Mouse (Mus musculus): Measurements from ENCODE around the gene Lrrtm3.

Lrrtm3 gene

GRCm38 (mm10) chr10:64041218-64041617 lies 48.9 kb downstream of the Lrrtm3 start:
- DNase-seq (ENCODE audit: low spot score) = no peak

DNA sequence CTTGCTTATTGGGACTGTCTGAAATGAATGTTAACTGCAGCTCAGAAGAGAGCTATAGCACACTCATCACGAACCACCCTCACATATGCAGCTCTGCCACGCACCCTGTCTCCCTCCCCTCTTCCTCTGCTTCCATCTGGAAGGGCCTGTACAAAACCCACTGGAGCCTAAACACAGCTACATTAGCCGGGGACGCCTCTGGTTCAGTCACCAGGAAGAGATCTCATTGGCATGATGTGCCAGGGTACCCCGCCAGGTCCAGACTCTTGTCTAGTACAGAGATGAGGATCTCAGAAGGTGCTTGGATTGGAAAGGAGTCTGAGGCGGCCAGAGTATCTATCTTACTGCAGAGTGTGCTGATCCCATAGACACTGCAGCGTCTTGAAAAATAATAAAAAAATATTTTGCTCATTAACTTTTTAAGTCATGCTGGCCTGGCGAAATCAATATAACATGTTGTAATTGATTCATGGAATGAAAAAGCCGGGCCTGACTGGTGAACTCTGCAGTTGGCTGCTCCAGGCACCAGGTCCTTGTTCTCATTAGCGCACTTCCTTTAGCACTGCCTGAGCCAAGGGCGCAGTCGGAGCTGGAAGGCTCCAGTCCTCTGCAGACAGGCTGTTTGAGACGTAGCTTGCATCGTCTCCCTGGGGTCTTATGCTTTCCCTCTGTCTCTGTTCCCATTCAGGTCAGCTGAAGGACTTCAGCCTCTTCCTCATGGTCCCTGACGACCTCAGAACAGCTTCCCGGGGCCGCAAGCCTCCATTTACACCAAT lies 50.1 kb downstream of the Lrrtm3 start:
- DNase-seq (ENCODE audit: low spot score) = no peak

GRCm38 (mm10) chr10:64030901-64031300 lies 59.2 kb downstream of the Lrrtm3 start:
- no peak for DNase-seq (ENCODE audit: low spot score)

GRCm38 (mm10) chr10:64023340-64023739 lies 66.7 kb downstream of the Lrrtm3 start:
- DNase-seq (ENCODE audit: low spot score) = no peak

DNA sequence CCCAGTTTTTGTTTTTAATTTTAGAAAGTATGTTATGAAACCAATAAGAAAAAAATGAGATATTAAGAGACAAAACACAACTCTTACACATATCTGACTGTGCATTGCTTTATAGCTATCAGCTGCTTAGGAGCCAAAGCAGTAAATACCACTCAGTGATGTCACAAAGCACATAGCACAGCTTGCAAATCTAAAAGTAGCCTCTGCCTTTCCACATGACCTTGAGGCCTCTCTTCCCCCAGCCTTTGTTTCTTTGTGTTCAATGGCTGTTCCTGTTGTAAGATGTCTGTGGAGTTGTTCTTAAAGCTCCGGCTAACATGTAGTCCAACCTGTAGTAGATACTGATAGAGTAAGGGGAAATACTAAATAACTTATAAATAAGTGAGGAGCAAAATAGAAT lies 69.7 kb downstream of the Lrrtm3 start:
- DNase-seq (ENCODE audit: low spot score) = no peak

GRCm38 (mm10) chr10:64001996-64002395 lies 88.1 kb downstream of the Lrrtm3 start:
- DNase-seq (ENCODE audit: low spot score) = no peak

- no peak for DNase-seq (ENCODE audit: low spot score)
These were observed 88.5 kb downstream of the Lrrtm3 start for GRCm38 (mm10) chr10:64001531-64001930.

DNA sequence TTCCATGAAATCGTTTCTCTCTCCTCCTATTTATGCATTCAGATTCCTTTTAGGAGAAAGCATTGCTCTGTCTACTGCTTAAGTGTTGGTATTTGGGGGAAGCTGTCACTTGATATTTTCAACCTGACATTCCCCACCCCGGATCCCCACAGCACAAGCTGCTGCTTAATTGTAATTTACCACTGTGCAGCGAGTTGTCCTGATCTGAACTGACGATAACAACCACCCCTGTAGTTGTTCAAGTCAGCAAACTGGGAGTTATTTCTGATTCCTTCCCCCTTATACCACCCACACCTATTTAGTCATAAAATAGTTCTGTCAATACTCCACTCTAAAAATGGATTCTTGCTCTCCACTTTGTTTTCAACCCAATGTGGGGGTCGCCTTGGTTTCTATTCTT lies 95.8 kb downstream of the Lrrtm3 start:
- DNase-seq (ENCODE audit: low spot score) = no peak

- no peak for DNase-seq (ENCODE audit: low spot score)
These were observed 104.5 kb downstream of the Lrrtm3 start for GRCm38 (mm10) chr10:63985576-63985975.

- DNase-seq (ENCODE audit: low spot score) = no peak
These were observed 110.7 kb downstream of the Lrrtm3 start for GRCm38 (mm10) chr10:63979410-63979809.

DNA sequence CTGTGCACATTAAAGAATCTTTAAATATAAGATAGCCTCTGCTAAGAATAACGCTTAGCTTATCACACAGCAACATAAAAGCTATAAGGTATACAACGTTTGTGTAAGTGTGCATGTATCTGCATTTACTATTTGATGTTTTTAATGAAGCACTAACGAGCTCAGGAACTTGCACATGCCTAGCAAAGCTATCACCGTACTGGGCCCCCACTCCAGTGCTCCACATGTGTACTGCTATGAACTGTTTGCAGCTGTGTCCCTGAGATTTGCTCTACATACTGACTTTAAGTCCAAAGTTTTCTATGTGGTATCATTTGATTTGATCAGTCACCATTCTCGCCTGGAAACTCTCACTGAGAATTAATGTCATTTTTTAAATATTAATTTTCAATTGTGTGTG lies 111.1 kb downstream of the Lrrtm3 start:
- no peak for DNase-seq (ENCODE audit: low spot score)

DNA sequence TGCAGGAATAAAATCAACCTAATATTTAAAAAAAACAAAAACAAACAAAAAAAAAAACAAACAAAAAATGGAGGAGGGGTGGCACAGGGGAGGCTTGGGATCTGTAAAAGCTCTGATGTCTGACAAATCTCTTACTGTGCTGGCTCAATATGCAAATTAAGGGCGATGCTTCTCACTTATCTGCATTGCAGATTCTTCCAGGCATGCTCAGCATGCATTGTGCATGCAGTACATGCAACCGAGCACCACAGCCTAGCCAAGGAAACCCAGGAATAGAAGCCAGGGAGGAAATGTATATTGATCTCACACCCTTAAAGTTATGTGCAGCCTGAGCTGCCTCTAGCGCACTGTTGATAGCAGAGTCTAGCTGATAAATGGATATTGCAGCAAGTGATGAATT lies 111.5 kb downstream of the Lrrtm3 start:
- DNase-seq (ENCODE audit: low spot score) = no peak

- no peak for DNase-seq (ENCODE audit: low spot score)
These were observed 112.0 kb downstream of the Lrrtm3 start for GRCm38 (mm10) chr10:63978101-63978500.

DNA sequence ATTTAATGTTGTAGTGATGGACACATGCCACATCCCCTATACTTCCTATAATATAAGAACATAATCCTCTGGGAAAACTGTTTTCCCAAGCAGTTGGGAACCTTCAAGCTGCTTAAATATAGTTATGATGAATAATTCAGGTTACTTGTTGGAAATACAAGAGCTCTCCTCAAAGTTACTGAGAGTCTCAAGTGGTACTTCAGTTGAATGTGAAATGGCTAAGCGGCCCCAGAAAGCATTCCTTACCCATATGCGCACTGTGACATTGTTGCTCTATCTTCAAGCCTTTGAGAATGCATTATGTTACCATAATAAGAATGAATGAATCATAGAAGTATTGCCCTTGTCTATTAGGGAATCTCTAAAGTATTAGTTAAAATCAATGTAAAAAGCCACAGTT lies 117.8 kb downstream of the Lrrtm3 start:
- DNase-seq (ENCODE audit: low spot score) = no peak

DNA sequence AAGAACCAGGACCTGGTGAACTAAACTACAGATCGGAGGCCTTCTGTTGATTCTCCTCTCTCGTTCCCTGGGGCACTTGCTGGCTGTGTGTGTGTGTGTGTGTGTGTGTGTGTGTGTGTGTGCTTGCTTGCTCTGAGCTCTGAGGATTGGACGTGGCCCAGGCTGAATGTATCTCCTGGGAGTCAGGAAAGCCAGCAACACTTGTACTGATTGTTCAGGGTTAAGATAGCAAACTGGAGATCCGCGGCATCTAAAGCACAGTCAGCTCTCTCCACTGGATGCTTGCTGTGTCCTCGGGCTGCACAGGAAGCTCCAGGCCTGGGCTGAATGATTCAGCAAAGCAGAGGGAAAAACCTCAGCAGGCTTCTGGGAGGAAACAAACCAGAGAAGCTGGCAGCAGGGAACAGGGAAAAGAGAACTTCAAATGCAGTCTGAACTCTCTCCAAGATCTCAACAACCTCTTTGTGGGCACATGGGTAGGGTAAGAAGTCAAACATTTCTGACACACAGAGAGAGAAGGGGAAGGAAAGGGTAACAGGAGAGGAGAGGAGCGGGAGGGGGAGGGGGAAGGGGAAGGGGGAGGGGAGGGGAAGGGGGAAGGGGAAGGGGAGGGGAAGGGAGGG lies 135.7 kb downstream of the Lrrtm3 start:
- DNase-seq (ENCODE audit: low spot score) = no peak

GRCm38 (mm10) chr10:63951481-63951880 lies 138.6 kb downstream of the Lrrtm3 start:
- DNase-seq (ENCODE audit: low spot score) = no peak

GRCm38 (mm10) chr10:63950867-63951266 lies 139.2 kb downstream of the Lrrtm3 start:
- no peak for DNase-seq (ENCODE audit: low spot score)

DNA sequence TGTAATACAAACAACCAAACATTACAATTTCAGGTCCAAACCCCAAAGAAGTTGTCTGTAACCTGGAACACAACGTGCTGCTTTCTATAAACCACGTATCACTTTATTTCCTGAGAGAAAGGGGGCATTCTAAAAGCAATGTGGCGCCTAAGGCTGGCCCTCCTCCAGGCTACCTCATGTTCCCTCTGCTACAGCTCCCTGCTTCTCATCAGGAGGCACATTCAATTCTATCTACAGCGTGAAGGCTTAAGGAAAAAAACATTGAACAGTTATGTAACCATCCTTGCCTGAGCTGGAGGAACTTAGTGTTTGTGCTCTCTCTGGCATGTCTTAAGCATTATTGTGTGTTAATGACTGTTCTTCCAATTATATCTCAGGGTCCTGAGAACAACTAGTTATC lies 142.8 kb downstream of the Lrrtm3 start:
- no peak for DNase-seq (ENCODE audit: low spot score)

DNA sequence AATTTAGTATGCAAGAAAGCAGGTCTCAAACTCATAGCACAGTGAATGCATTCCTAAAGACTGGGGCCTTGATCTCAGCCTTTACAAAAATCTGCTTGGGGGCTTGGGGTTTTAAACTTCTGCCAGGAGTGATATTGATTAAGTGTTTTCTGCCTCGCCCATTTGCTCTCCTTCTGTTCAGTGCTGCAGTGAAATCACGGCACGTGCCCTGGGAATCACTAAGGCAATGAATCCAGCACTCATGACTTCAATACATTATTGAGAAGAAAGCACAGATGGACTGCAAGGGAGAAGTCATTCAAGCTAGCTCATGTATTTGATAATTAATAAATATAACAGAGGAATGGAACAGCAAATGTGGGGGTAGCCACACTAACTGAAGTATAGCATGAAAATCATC lies 144.5 kb downstream of the Lrrtm3 start:
- no peak for DNase-seq (ENCODE audit: low spot score)

DNA sequence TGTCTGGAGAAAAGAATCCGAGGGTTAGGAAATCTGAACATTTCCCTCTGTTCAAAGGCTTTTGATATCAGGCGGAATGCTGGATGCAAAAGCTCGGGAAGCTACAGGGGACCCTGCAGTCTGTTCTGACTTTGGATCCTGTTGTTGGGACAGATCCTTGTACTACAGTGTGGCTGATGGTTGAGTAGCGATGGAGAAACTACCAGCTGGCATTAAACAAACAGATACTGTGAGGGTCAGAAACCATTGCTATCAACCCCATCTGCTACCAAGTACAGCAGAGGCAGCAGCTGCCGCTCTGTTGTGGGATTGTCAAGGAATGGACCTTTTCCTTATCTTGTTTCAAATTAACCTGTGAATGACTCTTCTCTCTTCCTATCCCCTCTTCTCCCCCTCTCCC lies 156.1 kb downstream of the Lrrtm3 start:
- DNase-seq (ENCODE audit: low spot score) = no peak

GRCm38 (mm10) chr10:63927334-63927733 lies 162.7 kb downstream of the Lrrtm3 start, which contains the start of gene Gm10118:
TSS of gene Gm10118 (minus strand) at chr10:63927434.
- DNase-seq (ENCODE audit: low spot score) = no peak

DNA sequence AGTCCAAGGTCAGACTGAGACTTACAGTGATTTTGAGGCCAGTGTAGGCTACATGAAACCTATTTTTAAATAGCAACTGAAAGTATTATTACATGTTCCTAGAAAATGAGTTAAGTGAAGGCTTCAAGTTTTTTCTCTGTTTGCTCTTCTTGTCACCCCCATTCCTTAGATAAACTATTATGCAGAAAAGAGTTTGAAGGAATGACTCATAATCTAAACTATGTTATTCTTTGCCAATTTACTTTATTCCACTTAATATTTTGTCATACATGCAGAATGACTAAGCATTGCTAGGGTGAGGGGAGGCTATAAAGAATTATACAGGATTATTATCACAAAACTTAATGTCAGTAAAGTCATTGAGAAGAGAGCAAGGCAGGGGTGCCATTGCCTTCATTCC lies 181.2 kb downstream of the Lrrtm3 start:
- DNase-seq (ENCODE audit: low spot score) = no peak

DNA sequence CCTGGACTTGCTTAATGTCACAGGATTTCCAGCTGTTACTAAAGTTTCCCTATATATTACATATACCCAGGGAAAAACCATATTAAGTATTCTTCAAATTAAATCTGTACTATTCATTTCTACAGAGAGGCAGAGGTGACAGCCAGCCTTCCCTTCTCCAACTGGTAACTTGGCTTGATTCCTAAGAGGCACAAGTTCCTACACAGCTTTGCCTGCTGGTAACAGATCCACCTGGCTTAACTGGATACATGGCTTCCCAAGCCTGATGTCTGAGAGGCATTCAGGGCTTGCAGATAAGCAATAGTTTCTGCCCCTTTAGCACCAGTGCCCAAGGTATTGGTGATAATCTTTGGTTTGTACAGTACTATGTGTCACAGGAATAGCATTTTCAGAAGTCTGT lies 190.2 kb downstream of the Lrrtm3 start:
- no peak for DNase-seq (ENCODE audit: low spot score)

DNA sequence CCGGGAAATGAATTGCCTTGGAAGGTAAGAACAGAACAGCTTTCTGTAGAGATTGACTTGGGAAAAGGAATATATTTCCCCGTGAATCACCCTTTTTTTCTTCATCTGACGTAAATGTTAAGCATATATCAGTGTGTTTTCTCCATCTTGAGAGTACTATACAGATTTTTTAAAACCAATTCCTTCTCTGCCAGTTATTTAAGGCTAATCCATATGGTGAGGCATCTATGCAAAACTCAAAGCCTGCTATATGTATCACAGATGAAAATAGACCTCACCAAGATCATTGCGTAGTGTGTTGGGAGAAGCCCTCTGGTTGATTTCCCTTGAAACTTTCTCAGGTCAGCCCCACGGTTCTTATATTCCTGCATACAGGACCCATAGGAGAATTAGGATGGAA lies 195.5 kb downstream of the Lrrtm3 start:
- DNase-seq (ENCODE audit: low spot score) = no peak

Measured in ovary, postnatal 10 days (tissue).